Mouse (Mus musculus) R1 (cell line): ENCODE data around the gene Eng.

Experiments used
- DNase-seq: peaks from one replicate; pipeline ENCODE4 v3.0.0-alpha.2; 2018; ENCODE audit warnings: low read depth, low spot score

Gene Eng

DNA sequence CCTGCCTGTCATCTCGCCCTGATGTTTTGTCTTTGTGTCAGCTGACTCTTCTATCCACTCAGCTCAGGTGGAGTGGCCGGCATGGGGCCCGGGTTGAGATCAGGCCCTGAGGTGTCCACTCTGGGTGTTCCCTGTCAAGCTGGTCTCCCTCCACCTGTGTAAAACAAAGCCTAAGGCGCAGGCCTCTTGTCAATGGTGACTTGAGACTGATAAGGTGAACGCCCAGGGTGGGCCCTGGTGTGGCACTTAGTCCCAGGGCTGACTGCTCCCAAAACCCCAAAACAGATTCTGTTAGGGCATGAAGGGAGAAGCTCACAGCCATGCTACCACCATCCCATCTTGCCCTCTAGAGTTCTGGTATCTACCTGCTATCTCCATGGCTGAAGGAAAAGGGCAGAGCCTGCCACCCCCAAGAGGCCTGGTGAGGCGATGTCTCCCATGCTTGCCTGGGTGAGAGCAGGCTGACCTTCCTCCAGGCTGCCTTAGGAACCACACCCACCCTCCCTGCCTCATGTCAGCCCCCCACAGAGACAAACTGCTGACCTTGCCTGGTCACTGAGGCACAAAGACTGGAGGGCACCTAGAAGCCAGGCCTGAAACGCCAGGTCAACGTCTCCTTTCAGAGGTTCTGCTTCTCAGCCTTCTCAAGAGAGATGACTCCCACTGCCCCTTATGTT is 1.5 kb upstream of the Eng start:
- DNase-seq, result no peak

DNA sequence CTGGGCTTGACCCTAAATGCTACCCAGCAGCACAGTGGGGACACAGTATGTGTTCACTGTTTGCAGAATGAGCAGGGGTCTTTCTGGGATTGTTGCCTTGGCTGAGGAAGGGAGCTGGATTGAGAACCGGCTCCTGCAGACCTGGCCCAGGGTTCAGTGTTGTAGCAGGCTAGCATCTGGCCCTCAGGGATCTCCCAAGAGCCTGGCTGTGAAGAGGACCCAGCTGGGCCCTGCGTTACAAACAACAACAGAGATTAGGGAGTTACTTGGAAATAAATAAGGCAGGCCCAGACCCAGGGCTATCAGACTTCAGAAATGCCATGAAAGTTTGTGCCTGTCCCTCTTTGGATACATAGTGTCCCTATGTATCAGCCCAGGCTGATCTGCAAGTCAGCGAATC is 748 bp upstream of the Eng start:
- DNase-seq, result no peak

DNA sequence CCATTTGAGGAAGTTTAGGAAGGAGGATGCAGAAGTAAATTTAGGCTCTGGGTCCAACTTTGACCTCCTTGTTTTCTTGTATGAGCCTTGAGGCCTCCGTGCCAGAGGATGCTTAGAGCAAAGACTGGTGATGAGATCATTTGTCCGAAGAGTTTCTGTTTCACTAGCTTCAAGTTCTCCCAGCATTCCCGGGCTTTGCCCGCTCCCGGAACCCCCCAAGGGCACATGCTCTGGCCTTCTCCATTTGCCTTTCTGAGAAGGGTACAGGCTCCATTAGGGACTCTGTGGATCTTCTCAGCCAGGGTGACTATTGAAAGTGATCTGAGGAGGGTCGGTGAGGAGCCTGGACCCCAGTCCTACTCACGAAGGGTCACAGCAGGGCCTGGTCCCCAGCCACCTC is 971 bp downstream of the Eng start:
- no peak for DNase-seq

DNA sequence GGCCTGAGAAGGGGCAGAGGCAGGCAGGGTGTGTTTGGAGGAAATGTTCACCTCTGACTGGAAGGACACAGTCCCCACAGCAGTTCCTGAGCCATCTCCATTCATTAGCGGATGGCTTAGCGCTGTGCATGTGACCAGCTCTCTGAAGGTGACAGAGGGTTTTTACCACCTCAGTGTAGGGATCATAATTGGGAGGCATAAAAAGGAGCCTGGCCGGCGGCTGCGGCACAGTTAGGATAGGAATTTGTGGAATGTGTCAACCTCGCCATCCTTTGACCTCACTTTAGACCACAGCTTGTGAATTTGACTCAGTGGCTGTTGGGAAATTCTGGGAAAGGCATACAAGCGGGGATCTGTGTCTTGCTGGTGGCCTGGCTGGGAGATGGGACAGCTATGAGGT is 7.4 kb downstream of the Eng start:
- DNase-seq, result peak; percentile 69

DNA sequence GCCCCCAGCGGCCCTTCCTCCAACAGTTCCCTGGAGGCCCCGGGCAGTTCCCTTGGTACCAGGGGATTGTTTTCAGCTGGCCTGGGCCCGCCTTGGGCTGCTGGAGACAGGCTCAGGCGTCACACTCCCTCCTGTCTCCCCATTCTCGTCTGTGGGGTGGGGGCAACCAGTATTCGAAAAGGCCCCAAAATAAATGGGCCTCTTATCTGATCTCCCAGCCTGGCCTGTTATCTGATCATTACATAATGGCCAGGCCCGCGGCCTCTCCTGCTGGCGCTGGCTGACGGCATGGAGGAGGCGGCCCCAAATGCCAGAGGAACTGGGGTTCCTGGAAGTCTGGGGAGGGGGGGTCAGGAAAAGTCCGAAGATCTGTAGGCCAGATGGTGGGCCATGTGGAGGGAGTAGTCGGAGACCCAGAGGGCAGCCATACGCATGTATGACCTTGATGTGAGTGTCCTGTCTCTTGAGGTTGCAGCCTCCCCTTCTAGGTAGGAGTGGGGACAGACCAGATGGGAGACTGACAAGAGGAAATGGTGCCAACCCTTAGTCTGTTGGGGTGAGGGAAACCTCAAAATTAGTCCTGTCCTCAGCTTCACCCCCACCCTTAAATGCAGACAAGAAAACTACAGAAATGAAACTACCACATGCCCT is 8.5 kb downstream of the Eng start:
- peak; percentile 21 for DNase-seq

DNA sequence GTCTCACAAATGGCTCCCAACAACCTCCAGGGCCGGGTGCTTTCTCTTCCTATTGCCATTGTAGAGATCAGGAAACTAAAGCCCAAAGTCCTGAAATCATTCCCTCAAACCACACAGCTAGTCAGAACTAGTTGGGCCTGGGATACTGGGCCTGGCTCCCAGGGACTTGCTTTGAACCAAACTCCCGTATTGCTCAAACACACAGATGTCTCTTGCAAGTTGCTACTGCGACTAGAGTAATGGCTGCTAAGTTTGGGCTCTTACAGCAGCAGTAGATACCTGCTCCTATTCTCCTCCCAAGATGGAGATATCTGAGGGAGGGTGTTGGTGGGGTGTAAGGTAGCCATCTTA is 9.0 kb downstream of the Eng start:
- DNase-seq, result no peak

DNA sequence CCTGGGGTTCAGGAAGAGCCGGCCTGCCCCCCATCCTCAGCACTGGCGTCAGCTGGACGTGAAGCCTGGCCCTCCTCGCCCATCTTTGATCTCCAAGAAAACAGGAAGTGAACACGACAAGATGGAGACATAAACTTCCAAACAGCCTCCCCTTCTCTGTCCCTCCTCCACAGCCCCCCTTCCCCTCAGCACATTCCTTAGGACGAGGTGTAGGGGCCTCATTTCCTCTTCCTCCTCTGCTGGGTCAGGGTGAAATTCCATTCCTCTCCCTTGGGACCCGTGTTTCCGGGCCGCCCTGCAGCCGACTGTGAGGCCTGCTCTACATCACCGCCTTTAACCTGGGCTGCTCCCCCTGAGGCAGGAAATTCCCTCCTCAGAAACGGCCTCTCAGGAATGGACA is 9.4 kb downstream of the Eng start:
- DNase-seq, result peak; percentile 73

DNA sequence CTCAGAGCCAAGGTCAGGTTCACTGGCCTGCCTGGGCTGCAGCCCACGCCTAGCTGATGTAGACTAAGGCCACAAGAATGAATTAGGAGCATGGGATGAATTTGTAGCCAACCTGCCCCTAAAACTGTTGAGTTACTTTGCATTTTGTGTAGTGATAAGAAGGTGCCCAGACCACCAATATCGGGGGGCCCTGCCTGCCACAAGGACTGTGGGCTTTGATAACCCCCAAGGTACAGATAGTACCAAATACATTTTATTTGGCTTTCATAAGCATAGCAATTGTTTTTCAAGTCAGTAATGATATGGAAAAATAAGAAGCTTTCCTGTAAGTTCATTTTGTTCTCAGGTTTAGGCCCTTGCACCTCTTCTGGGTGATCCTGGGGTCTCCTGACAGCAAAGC is 12.5 kb downstream of the Eng start:
- no peak for DNase-seq

DNA sequence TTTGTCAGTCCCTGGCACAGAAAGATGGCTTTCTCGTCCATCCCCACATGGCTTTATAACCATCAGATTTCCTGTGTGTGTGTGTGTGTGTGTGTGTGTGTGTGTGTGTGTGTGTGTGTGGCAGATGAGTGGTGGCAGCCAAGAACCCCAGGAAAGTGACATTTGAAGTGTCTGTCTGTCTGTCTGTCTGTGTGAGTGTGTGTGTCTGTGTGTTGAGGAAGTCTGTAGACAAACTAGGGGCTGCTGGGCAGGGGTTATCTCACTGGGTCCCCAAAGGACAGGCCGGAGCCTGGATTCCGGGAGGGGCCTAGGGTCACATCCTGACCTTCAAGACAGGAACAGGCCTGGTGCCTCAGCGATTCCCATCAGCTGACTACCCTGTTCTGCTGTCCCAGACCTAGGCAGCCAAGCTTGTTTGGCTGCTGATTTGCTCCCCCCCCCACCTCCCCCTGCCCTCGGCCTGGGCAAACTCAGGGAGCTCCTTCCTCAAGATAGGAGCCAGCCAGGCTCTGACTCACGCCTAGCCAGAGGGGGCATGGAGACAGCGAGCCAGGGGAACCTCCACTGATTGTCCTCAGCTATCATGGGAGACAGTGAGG is 15.2 kb downstream of the Eng start:
- no peak for DNase-seq

DNA sequence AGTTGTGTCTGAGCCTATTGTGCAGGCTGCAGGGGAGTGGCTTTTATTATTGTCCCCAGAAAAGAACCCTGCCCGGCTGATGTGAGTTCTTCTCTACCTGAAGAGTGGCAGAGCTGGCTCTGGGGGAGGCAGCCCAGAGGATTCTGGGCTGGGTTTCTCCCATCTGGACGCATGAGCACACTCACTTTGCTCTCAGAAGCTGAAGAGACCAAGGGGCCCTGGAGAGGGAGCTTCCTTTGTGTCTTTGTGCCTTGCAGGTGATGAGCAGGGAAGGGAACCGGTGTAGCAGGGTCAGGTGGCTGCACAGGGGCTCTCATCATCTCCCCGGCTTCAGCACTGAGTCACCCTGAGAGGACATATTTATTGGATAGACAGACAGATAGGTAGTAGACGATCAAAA is 15.9 kb downstream of the Eng start:
- no peak for DNase-seq

DNA sequence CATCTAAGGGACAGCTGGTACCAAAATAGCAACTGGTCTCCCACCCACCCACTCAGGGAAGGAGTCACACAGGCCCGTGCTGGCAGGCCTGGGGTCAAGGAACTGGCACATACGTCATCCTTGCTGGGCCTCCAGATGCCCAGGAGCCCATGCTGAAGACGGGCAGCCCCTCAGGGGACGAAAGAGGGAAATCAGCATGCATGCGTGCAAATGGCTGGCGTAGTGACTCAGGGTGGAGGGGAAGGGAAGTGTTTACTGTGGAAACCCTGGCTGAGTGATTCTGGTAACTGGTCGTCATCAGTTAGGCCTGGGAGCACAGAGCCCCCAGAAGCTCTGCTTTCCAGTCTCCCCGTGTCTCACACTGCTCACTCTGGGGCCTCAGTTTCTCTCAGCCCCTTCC is 18.9 kb downstream of the Eng start:
- DNase-seq, result no peak

DNA sequence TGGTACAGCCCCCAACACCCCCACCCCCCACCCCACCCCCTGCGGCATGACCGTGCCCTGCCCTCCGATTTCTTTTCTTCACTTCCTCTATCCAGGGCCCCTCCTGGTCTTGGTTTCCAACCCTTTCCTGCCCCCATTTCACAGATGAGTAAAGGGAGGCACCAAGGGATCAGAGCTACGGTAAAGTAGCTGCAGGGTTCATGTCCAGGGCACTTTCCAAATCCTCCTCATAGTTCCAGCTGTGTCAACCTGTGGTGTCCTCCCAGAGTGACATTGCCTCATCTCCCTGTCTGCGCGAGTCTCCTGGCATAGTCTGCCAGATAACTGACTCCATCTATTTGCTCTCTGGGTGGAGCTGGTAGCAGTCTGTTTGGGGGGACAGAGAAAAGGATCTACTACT is 19.5 kb downstream of the Eng start:
- DNase-seq, result no peak

DNA sequence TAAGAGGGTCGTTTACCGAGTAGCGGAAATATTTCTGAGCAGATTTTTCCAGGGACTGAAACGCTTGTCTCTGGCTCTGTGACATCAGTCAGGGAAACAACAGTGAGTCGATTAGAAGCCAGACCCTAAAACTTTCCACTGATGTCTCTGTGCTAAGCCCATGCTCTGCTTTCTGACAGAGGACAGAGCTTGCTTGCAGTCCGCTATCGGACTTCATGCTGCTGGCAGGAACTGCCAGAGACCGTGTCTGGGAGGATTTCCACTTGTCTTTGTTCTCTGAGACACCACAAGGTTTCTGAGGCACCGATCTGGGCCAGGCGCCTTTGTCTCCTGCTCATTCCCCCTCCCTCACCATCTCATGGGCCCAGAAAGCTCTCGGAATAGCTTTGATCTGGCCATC is 21.4 kb downstream of the Eng start:
- peak; percentile 47 for DNase-seq

DNA sequence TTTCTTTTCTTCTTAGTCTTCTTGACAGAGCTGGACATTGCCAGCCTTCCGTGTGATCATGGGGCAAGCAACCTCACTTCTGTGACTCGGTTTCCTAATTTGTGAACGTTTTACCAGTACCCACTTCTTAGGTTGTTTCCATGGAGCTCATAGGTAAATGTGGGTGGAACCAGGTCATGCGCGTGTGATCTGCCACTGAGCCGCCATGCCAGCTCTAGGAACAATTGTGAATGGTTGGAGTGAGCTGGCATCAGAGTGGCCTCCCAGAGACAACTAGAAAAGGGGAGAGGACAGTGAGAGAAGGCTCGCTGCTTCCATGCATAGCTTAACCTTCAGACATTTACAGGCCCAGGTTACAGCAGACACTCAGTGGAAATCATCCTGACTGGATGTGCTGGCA is 21.8 kb downstream of the Eng start:
- DNase-seq, result no peak

DNA sequence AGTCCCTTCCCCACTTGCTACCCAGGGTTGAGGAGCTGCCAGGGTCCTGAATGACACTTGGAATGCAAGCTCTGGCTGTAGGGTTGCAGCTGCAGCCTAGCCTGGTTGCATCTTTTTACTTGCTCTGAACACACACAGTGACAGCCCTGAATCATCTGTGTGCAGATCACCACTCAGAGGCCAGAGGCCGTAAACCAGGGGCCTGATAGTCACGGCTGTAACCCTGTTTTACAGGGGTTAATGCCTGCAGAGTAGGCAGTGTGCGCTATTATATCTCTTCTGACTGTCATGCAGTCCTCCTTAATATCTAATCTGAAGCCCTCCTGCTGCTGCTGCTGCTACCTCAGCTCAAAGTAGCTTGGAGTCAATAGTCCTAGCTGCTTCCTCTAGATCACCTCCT is 23.5 kb downstream of the Eng start:
- no peak for DNase-seq

DNA sequence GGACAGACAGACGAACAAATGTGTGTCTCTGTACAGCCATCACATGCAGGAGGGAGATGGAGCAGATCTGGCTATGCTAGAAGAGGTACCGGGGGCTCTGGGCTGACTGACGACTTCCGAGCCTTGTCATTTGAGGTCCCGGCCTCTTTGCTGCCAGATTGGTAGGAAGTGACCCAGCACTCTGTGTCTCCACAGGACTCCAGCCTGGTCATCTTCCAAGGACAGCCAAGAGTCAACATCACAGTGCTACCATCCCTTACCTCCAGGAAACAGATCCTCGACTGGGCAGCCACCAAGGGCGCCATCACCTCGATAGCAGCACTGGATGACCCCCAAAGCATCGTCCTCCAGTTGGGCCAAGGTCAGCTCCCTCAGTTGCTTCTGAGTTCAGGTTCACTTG is 24.8 kb downstream of the Eng start:
- DNase-seq, result no peak

DNA sequence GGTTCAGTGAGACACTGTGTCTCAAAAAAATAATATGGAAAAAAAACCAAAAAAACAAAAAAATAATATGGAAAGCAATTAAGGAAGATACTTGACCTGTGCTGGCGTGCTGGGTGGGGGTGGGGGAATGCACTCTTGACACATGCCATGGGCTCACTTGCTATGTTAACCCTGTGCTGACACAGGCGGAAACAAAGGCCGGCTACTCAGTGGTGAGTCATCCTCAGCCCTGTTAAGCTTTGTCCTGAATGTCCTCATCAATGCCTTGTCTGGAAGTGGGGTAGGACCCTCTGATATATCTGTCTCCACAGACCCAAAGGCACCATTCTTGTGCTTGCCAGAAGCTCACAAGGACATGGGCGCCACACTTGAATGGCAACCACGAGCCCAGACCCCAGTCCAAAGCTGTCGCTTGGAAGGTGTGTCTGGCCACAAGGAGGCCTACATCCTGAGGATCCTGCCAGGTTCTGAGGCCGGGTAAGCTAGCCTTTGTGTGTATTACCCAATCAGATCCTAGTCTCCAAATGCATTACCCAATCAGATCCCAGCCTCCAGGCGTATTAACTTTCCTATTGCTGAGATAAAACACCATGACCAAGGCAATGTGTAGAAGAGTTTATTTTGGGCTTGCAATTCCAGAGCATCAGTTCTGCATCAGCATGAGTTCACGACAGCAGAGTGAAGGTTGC is 25.7 kb downstream of the Eng start:
- peak; percentile 73 for DNase-seq

DNA sequence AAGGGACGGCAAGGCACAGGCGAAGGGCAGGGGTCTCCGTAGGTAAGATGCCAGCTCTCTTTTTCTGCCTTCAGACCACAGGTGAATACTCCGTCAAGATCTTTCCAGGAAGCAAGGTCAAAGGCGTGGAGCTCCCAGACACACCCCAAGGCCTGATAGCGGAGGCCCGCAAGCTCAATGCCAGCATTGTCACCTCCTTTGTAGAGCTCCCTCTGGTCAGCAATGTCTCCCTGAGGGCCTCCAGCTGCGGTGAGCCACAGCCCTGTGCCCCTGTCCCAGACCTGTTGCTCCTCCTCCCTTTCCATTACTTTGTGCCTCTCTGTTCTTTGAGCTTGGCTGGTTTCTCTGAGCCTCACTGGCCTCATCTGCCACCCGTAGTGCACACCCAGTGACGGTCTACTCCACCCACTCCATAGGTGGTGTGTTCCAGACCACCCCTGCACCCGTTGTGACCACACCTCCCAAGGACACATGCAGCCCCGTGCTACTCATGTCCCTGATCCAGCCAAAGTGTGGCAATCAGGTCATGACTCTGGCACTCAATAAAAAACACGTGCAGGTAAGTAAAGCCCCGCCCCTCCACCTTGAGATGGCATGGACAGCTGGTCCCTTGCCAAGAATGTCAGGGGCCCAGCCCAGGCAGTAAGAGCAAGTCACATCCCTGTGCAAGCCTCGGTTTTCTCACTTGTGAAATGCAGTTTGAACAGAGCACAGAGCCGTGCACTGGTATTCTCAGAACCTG is 27.0 kb downstream of the Eng start:
- DNase-seq, result no peak

DNA sequence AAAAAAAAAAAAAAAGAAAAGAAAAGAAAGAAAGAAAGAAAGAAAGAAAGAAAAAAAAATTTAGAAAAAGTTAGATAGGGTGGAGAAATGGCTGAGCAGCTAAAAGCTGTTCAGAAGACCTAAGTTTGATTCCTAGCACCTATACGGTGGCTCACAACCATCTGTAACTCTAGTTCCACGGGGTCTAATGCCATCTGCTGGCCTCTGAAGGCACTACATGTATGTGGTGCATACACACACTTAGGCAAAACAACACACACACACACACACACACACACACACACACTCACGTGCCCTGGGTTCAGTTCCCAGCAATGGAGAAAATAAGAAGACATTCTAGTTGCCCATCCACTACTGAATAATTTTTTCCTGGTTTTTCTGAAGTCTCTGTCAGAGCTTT is 30.4 kb downstream of the Eng start:
- peak; percentile 68 for DNase-seq

DNA sequence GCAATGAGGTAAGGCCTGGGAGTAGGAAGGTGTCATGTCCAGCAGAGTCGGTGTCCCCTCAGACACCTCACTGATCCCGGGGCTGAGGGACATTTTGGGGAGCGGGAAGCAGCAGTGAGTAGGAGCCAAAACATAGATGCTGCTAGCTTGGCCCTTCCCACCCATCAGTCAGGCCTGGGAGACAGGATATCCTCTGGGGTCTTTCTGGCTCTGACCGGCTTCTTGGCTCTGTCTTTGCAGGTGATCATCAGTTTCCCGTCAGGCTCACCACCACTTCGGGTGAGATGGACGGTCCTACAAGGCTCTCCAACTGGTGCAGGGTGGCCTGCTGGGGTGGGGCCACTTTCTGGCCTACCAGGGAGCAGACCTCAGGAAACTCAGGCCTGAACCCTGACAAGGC is 31.3 kb downstream of the Eng start:
- DNase-seq, result no peak

DNA sequence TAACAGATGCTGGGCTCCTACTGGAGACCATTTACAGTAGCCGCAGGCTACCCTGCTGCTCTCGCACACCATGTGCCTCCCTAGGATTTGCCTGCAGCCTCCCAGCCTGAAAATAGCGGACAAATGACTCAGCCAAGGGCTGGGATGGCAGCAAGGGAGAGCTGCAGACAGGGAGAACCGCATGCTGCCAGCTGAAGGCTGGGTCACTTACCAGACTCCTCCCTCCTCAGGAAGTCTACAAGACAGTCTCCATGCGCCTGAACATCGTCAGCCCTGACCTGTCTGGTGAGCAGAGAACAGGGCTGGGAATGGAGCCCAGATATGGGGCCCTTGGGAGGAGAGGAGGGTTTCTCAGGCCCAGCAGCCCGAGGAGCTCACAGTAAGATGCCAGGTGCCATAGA is 33.7 kb downstream of the Eng start:
- DNase-seq, result no peak

DNA sequence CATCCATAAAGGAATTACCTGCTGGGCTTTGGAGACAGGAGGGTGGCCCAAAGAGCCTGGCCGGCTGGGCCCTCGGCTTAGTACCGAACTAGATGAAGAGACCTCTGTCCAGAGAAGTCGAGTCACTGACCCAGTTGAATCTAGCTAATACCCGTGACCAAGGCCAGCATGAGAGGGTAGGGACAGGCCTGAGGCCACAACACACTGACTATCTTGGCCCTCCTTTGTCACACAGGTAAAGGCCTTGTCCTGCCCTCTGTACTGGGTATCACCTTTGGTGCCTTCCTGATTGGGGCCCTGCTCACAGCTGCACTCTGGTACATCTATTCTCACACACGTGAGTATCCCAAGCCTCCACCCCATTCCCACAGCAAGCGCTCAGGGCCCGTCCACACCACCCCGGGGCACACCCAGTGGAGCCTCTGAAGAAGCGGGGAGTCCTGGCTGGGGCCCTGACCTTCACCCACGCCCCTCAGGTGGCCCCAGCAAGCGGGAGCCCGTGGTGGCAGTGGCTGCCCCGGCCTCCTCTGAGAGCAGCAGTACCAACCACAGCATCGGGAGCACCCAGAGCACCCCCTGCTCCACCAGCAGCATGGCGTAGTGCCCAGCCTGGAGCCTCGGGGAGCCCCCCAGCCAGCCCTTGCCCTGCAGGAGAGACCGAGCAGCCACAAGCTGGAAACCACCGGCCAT is 34.7 kb downstream of the Eng start:
- no peak for DNase-seq
